Mouse (Mus musculus): ENCODE measurements around the gene Neb.

GRCm38 (mm10) chr2:52327244-52327815, 50.9 kb downstream of the Neb start:
- no peak for TF ChIP-seq CTCF (conservative IDR thresholded peaks at IDR 0.05; ENCODE audit: low read length)
- no peak for TF ChIP-seq POU5F1 (IDR thresholded peaks at IDR 0.05; ENCODE audit: borderline replicate concordance, low read length)
- no peak for TF ChIP-seq NANOG (IDR thresholded peaks at IDR 0.05; ENCODE audit: borderline replicate concordance, low read length)
